ENCODE assay signal across 24 mouse cellular contexts in genomic region chr12:40538780-40539179, GRCm38 (mm10).
DNase-seq lines count a peak whose midpoint lies in the region; ATAC-seq lines count a peak whose summit lies in the region.
"Had no signal": no experiment of that assay in that cellular context is flagged by ENCODE, and none has a peak within 500 bp of the region (broad histone marks: within the 10 kb centered on the region; RNA-seq: fewer than 3 reads in every experiment).

No protein-coding gene starts in this region.

- H3K36me3 ChIP-seq in intestine, embryonic 14.5 days (ENCODE audit: control insufficient read depth, insufficient read depth, low read length): no peaks in the 10 kb centered on the region
- no peaks in the 10 kb centered on the region for H3K36me3 ChIP-seq in intestine, embryonic 15.5 days
- no peaks in the 10 kb centered on the region for H3K36me3 ChIP-seq in neural tube, embryonic 14.5 days (ENCODE audit: control insufficient read depth, insufficient read depth, low read length)
- H3K36me3 ChIP-seq: forebrain, embryonic 10.5 days; heart, embryonic 12.5 days; heart, embryonic 15.5 days; hindbrain, embryonic 10.5 days; hindbrain, embryonic 13.5 days had no signal

- no peak overlapping the region for H3K9ac ChIP-seq in intestine, embryonic 14.5 days (ENCODE audit: low read length)
- H3K9ac ChIP-seq in intestine, embryonic 15.5 days: no peak overlapping the region
- no peak overlapping the region for H3K9ac ChIP-seq in neural tube, embryonic 14.5 days (replicated peaks; ENCODE audit: low read depth, low read length)
- H3K9ac ChIP-seq: forebrain, embryonic 13.5 days; heart, embryonic 12.5 days; heart, embryonic 15.5 days; hindbrain, embryonic 13.5 days had no signal

- H3K27me3 ChIP-seq in intestine, embryonic 14.5 days (replicated peaks; ENCODE audit: control insufficient read depth, insufficient read depth, low read length): no peaks in the 10 kb centered on the region
- no peaks in the 10 kb centered on the region for H3K27me3 ChIP-seq in intestine, embryonic 15.5 days (replicated peaks)
- H3K27me3 ChIP-seq in neural tube, embryonic 14.5 days (ENCODE audit: control insufficient read depth, insufficient read depth, low read length): no peaks in the 10 kb centered on the region
- H3K27me3 ChIP-seq: forebrain, embryonic 13.5 days; heart, embryonic 12.5 days; heart, embryonic 15.5 days; hindbrain, embryonic 13.5 days had no signal

- H3K4me3 ChIP-seq in intestine, embryonic 14.5 days (ENCODE audit: low read depth, low read length): no peak overlapping the region
- no peak overlapping the region for H3K4me3 ChIP-seq in intestine, embryonic 15.5 days (replicated peaks)
- H3K4me3 ChIP-seq in neural tube, embryonic 14.5 days (ENCODE audit: low read depth, low read length): no peak overlapping the region
- H3K4me3 ChIP-seq: forebrain, embryonic 10.5 days; forebrain, embryonic 13.5 days; heart, embryonic 12.5 days; heart, embryonic 15.5 days; hindbrain, embryonic 10.5 days; hindbrain, embryonic 13.5 days had no signal

- no peaks in the 10 kb centered on the region for H3K4me1 ChIP-seq in intestine, embryonic 14.5 days (replicated peaks; ENCODE audit: control insufficient read depth, insufficient read depth, low read length)
- no peaks in the 10 kb centered on the region; the same call in 1 of the 2 replicates for H3K4me1 ChIP-seq in intestine, embryonic 15.5 days (replicated peaks)
- no peaks in the 10 kb centered on the region for H3K4me1 ChIP-seq in neural tube, embryonic 14.5 days (ENCODE audit: control insufficient read depth, insufficient read depth, low read length)
- H3K4me1 ChIP-seq: forebrain, embryonic 10.5 days; forebrain, embryonic 13.5 days; hindbrain, embryonic 10.5 days; hindbrain, embryonic 13.5 days had no signal

- H3K4me2 ChIP-seq in intestine, embryonic 14.5 days (ENCODE audit: low read length): no peak overlapping the region
- no peak overlapping the region for H3K4me2 ChIP-seq in intestine, embryonic 15.5 days (replicated peaks)
- no peak overlapping the region for H3K4me2 ChIP-seq in neural tube, embryonic 14.5 days (ENCODE audit: low read depth, low read length)
- H3K4me2 ChIP-seq: forebrain, embryonic 13.5 days; heart, embryonic 12.5 days; heart, embryonic 15.5 days; hindbrain, embryonic 13.5 days had no signal

- no peak overlapping the region for H3K27ac ChIP-seq in intestine, embryonic 14.5 days (ENCODE audit: low read depth)
- H3K27ac ChIP-seq in intestine, embryonic 15.5 days: no peak overlapping the region
- no peak overlapping the region for H3K27ac ChIP-seq in neural tube, embryonic 14.5 days (ENCODE audit: low read depth, low read length)
- H3K27ac ChIP-seq: forebrain, embryonic 10.5 days; forebrain, embryonic 13.5 days; heart, embryonic 15.5 days; hindbrain, embryonic 10.5 days; hindbrain, embryonic 13.5 days had no signal

- ATAC-seq in intestine, embryonic 14.5 days (replicated peaks; ENCODE audit: low FRiP score, low TSS enrichment, low read depth): 0 out of 2 replicates have a peak, but pooled peaks have one; percentile 60
- ATAC-seq in intestine, embryonic 15.5 days: peak; percentile 92
- peak; percentile 77 for ATAC-seq in neural tube, embryonic 14.5 days (ENCODE audit: low read depth)
- ATAC-seq: activated CD4-positive, CD25-positive, alpha-beta regulatory T cell, adult 4 months; CD4-positive, CD25-positive, alpha-beta regulatory T cell, adult 4 months; forebrain, embryonic 13.5 days; forebrain, embryonic 16.5 days; hindbrain, embryonic 16.5 days had no signal

- DNase-seq in heart, adult 11 months: peak; percentile 2
- DNase-seq in heart, adult 18-20 months: no peak
- DNase-seq in intestine, embryonic 14.5 days (ENCODE audit: low spot score): no peak
- DNase-seq in Muller cell, postnatal 12 days (ENCODE audit: inconsistent ontology term): no peak
- DNase-seq in kidney, adult 9 months: no peak
- DNase-seq: cerebellum, adult 18-20 months; cerebellum, adult 9-10 months; cerebellum, postnatal 14 days; gastrocnemius, postnatal 25 days; heart, postnatal 10 days; heart, postnatal 36 days; kidney, adult 18-20 months had no signal

- H3K9me3 ChIP-seq in intestine, embryonic 14.5 days (ENCODE audit: control insufficient read depth, low read length): no peaks in the 10 kb centered on the region
- no peaks in the 10 kb centered on the region for H3K9me3 ChIP-seq in intestine, embryonic 15.5 days
- no peaks in the 10 kb centered on the region for H3K9me3 ChIP-seq in neural tube, embryonic 14.5 days (ENCODE audit: control insufficient read depth, low read length)
- H3K9me3 ChIP-seq: forebrain, embryonic 10.5 days; forebrain, embryonic 13.5 days; heart, embryonic 15.5 days; hindbrain, embryonic 10.5 days; hindbrain, embryonic 13.5 days had no signal

- 61% methylated on average over 6 of the region's 6 CpGs for WGBS in intestine, embryonic 14.5 days
- 47% methylated on average over 6 of the region's 6 CpGs for WGBS in intestine, embryonic 15.5 days
- WGBS in neural tube, embryonic 14.5 days: 42% methylated on average over 6 of the region's 6 CpGs
